Mouse (Mus musculus) MEL (cell line): ENCODE results near the gene Rgs17. TPM values are rescaled to one million over a fixed set of nuclear protein-coding genes. Genes with fewer than 3 reads are reported as not detected.

Experiments
- DNase-seq: peaks from one replicate; pipeline ENCODE4 v3.0.0; 2011; ENCODE audit warnings: low read depth, low spot score
- H3K27ac ChIP-seq: 2 replicates; pipeline ENCODE4 v1.5.1; 2012; ENCODE audit warnings: low read depth, mild to moderate bottlenecking, control low read depth, low read length, moderate library complexity; ENCODE audit not compliant: control insufficient read depth
- H3K27me3 ChIP-seq, 2 experiments: fragments of 150-350 bp in 1 of 2; sonication (generic) in 1 of 2; 2 replicates each; pipeline ENCODE4 v1.6.1; 2012; ENCODE audit warnings: low read length in 2 of 2, mild to moderate bottlenecking in 2 of 2, improper control_type of control experiment in 1 of 2, moderate library complexity in 1 of 2; ENCODE audit not compliant: insufficient read depth in 2 of 2, control insufficient read depth in 1 of 2
- H3K36me3 ChIP-seq, 2 experiments: 2 replicates each; pipeline ENCODE4 v1.6.1; 2012 to 2014; ENCODE audit warnings: low read length in 2 of 2, improper control_type of control experiment in 1 of 2, inconsistent platforms in 1 of 2, mild to moderate bottlenecking in 1 of 2; ENCODE audit not compliant: insufficient read depth in 2 of 2, control insufficient read depth in 1 of 2
- H3K4me1 ChIP-seq, 2 experiments: fragments of 150-350 bp in 1 of 2; sonication (generic) in 1 of 2; 2 replicates each; pipeline ENCODE4 v1.6.1; 2012; ENCODE audit warnings: low read length in 2 of 2, improper control_type of control experiment in 1 of 2, mild to moderate bottlenecking in 1 of 2; ENCODE audit not compliant: insufficient read depth in 2 of 2, control insufficient read depth in 1 of 2
- H3K4me3 ChIP-seq, 2 experiments: fragments of 150-350 bp in 1 of 2; sonication (generic) in 1 of 2; 2 replicates each; pipeline ENCODE4 v1.5.1; 2012; ENCODE audit warnings: low read depth in 2 of 2, low read length in 2 of 2, mild to moderate bottlenecking in 2 of 2, moderate library complexity in 2 of 2, control low read depth in 1 of 2, improper control_type of control experiment in 1 of 2; ENCODE audit not compliant: control insufficient read depth in 1 of 2, insufficient read depth in 1 of 2
- H3K79me2 ChIP-seq: 2 replicates; pipeline ENCODE4 v1.6.1; 2012; ENCODE audit warnings: mild to moderate bottlenecking, low read length, moderate library complexity; ENCODE audit not compliant: control insufficient read depth, poor library complexity, insufficient read depth
- H3K9ac ChIP-seq: 2 replicates; pipeline ENCODE4 v1.6.1; 2012; ENCODE audit warnings: low read depth, mild to moderate bottlenecking, control low read depth, low read length, moderate library complexity; ENCODE audit not compliant: control insufficient read depth, poor library complexity, severe bottlenecking
- H3K9me3 ChIP-seq: fragments of 150-350 bp; sonication (generic); replicated peaks from 2 replicates; pipeline ENCODE4 v1.6.1; 2012; ENCODE audit warnings: mild to moderate bottlenecking, low read length, improper control_type of control experiment, moderate library complexity; ENCODE audit not compliant: insufficient read depth
- BHLHE40 ChIP-seq: IDR thresholded peaks from 2 replicates; pipeline ENCODE4 v1.6.1; 2012; ENCODE audit warnings: low read depth, mild to moderate bottlenecking, inconsistent platforms, low read length, improper control_type of control experiment, borderline replicate concordance
- CHD1 ChIP-seq: IDR thresholded peaks from 2 replicates; pipeline ENCODE4 v1.6.1; 2012; ENCODE audit warnings: low read depth, mild to moderate bottlenecking, inconsistent platforms, low read length, improper control_type of control experiment
- CHD2 ChIP-seq: IDR thresholded peaks from 2 replicates; pipeline ENCODE4 v1.6.1; 2011; ENCODE audit warnings: low read length, improper control_type of control experiment
- E2F4 ChIP-seq: IDR thresholded peaks from 2 replicates; pipeline ENCODE4 v1.6.1; 2011; ENCODE audit warnings: low read depth, low read length, improper control_type of control experiment, borderline replicate concordance
- GABPA ChIP-seq: IDR thresholded peaks from 2 replicates; pipeline ENCODE4 v1.6.1; 2012; ENCODE audit warnings: low read depth, mild to moderate bottlenecking, inconsistent platforms, low read length, improper control_type of control experiment, moderate library complexity
- GATA1 ChIP-seq: IDR thresholded peaks from 2 replicates; pipeline ENCODE4 v1.6.1; 2011; ENCODE audit warnings: low read depth, low read length, improper control_type of control experiment
- HCFC1 ChIP-seq: IDR thresholded peaks from 2 replicates; pipeline ENCODE4 v1.6.1; 2012; ENCODE audit warnings: low read depth, mild to moderate bottlenecking, inconsistent platforms, low read length, improper control_type of control experiment, moderate library complexity
- JUND ChIP-seq: IDR thresholded peaks from 2 replicates; pipeline ENCODE4 v1.6.1; 2011; ENCODE audit warnings: low read depth, mild to moderate bottlenecking, improper control_type of control experiment, low read length
- MAX ChIP-seq: IDR thresholded peaks from 2 replicates; pipeline ENCODE4 v1.6.1; 2011; ENCODE audit warnings: low read length, improper control_type of control experiment
- MAZ ChIP-seq: IDR thresholded peaks from 2 replicates; pipeline ENCODE4 v1.6.1; 2012; ENCODE audit warnings: low read depth, mild to moderate bottlenecking, inconsistent platforms, low read length, improper control_type of control experiment
- MYB ChIP-seq: IDR thresholded peaks from 2 replicates; pipeline ENCODE4 v1.6.1; 2011; ENCODE audit warnings: mild to moderate bottlenecking, low read depth, low read length, improper control_type of control experiment
- NELFE ChIP-seq: IDR thresholded peaks from 2 replicates; pipeline ENCODE4 v1.6.1; 2011; ENCODE audit warnings: low read depth, low read length, improper control_type of control experiment
- NRF1 ChIP-seq: IDR thresholded peaks from 2 replicates; pipeline ENCODE4 v1.6.1; 2014; ENCODE audit warnings: low read depth, mild to moderate bottlenecking, inconsistent platforms, low read length, improper control_type of control experiment, moderate library complexity; ENCODE audit not compliant: poor library complexity, insufficient read depth, severe bottlenecking
- POLR2AphosphoS2 ChIP-seq: IDR thresholded peaks from 2 replicates; pipeline ENCODE4 v1.6.1; 2011; ENCODE audit warnings: low read length, improper control_type of control experiment
- RAD21 ChIP-seq: IDR thresholded peaks from 2 replicates; pipeline ENCODE4 v1.6.1; 2011; ENCODE audit warnings: mild to moderate bottlenecking, low read depth, low read length, improper control_type of control experiment
- RCOR1 ChIP-seq: IDR thresholded peaks from 2 replicates; pipeline ENCODE4 v1.6.1; 2012; ENCODE audit warnings: low read depth, mild to moderate bottlenecking, inconsistent platforms, low read length, improper control_type of control experiment
- UBTF ChIP-seq: IDR thresholded peaks from 2 replicates; pipeline ENCODE4 v1.6.1; 2012; ENCODE audit warnings: low read depth, mild to moderate bottlenecking, inconsistent platforms, low read length, improper control_type of control experiment, moderate library complexity, borderline replicate concordance; ENCODE audit not compliant: insufficient read depth
- USF1 ChIP-seq: IDR thresholded peaks from 2 replicates; pipeline ENCODE4 v1.6.1; 2014; ENCODE audit warnings: low read depth, mild to moderate bottlenecking, inconsistent platforms, low read length, improper control_type of control experiment, moderate library complexity
- polyA plus RNA-seq, 2 experiments: library from polyadenylated mRNA; stranded (reverse) in 1 of 2; unstranded in 1 of 2; fragments of >175 nt in 1 of 2; fragments of >200 nt in 1 of 2; gene quantifications; 2 replicates each; pipeline versions ENCODE4 v1.2.1 to v1.2.4; 2012; ENCODE audit warnings: low replicate concordance in 2 of 2, low read depth in 1 of 2; ENCODE audit not compliant: insufficient read length in 2 of 2, insufficient read depth in 1 of 2, missing spikeins in 1 of 2
- total RNA-seq: library from RNA; depleted of rRNA; stranded (reverse); fragments of 300-350 nt; gene quantifications from 2 replicates; pipeline ENCODE4 v1.2.3, GENCODE M21; 2012

Gene Rgs17
- total and polyA plus RNA-seq, 3 experiments: not detected

DNA sequence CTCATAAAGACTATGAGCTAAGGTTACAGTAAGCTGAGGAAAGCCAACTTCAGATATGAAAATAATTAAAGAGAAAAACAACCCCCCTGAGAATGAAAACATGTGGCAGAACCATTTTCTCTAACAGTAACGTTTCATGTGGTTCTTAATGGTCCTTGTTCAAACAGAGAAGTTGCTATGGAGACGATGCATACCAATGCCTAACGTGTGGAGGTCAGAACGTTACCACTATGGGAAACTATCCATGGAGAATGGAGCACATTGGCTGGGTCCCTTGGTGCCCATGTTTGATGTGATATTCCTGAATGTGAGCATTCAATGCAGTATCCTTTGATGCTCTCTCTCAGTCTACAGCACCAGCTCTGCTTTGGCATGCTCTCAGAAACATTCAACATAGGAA, 51.1 kb downstream of the Rgs17 start:
- H3K27ac ChIP-seq: no peak overlapping the region
- H3K4me3 ChIP-seq: no peak overlapping the region
- no peaks in the 10 kb centered on the region for H3K4me1 ChIP-seq
- H3K9me3 ChIP-seq: no peaks in the 10 kb centered on the region
- no peak for DNase-seq
- no peaks in the 10 kb centered on the region for H3K36me3 ChIP-seq
- no peaks in the 10 kb centered on the region for H3K79me2 ChIP-seq
- H3K27me3 ChIP-seq: no peaks in the 10 kb centered on the region
- no peak overlapping the region for H3K9ac ChIP-seq
- TF ChIP-seq UBTF: no peak
- no peak for TF ChIP-seq RCOR1
- no peak for TF ChIP-seq NRF1
- TF ChIP-seq RAD21: no peak
- no peak for TF ChIP-seq CHD2
- no peak for TF ChIP-seq CHD1
- TF ChIP-seq POLR2AphosphoS2: no peak
- no peak for TF ChIP-seq BHLHE40

DNA sequence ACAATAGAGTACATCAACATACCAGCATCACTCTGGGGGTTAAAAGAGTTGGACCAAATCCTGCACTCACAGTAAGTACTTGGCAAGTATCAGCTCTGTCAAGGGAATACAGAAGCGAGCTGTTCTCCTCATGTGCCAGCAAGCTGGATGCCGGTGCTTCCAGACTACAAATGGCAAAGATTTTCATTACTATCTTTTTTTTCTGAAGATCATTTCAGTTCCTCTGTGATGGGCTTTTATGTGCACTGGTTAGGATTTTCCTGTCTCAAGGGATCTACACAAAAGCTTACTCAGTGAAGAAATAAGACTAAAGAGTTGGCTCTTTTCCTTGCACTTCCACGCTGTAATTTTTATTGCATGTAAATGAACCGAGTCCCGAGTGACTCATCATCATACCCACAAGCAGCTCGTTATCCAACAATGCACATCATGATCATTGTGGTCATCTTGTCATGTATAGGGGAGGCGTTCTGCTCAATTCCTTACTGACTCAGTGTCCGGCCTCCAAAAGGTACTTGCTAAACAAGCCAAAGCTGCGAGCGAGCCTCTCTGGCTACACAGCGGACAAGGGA, 54.1 kb downstream of the Rgs17 start:
- no peaks in the 10 kb centered on the region for H3K36me3 ChIP-seq
- DNase-seq: no peak
- H3K9ac ChIP-seq: no peak overlapping the region
- no peaks in the 10 kb centered on the region for H3K9me3 ChIP-seq
- H3K27me3 ChIP-seq: no peaks in the 10 kb centered on the region
- H3K4me3 ChIP-seq: no peak overlapping the region
- H3K27ac ChIP-seq: no peak overlapping the region
- H3K79me2 ChIP-seq: no peaks in the 10 kb centered on the region
- TF ChIP-seq MAZ (no peak), GATA1 (no peak), JUND (no peak), CHD1 (no peak), CHD2 (no peak), HCFC1 (no peak), RAD21 (no peak), MYB (no peak), NELFE (no peak), GABPA (no peak), USF1 (no peak), MAX (no peak), E2F4 (no peak)
- H3K4me1 ChIP-seq: no peaks in the 10 kb centered on the region
